Mouse (Mus musculus) adrenal gland, postnatal 10 days (tissue): ENCODE data around the gene Coa5. TPM values are rescaled to one million over a fixed set of nuclear protein-coding genes. Genes with fewer than 3 reads are reported as not detected.

Source experiments
- DNase-seq: peaks from one replicate; pipeline ENCODE4 v3.0.0; 2021; ENCODE audit warnings: mixed read lengths
- long read RNA-seq, 2 experiments: library from polyadenylated mRNA; stranded (forward); transcript quantifications; one replicate each; pipeline ENCODE4 v2.0.0; 2021
- total RNA-seq, 2 experiments: library from RNA; stranded (reverse); gene quantifications; 2 replicates each; pipeline ENCODE4 v1.2.3; 2021

Gene Coa5
- 100 to 1,000 TPM in 1 of 2 experiments, 10 to 100 TPM in 1; 85.2 to 102 TPM for total RNA-seq
- long read RNA-seq, experiment 1, transcript Coa5-201 (3 exons, 3,863 nt) = major isoform, 63 of 81 reads
- long read RNA-seq, experiment 1, partial matches to known transcripts = 0 of 81 reads
- long read RNA-seq, experiment 1, other reads (novel, unspliced or antisense) = 18 of 81 reads
- long read RNA-seq, experiment 2, transcript Coa5-201 (3 exons, 3,863 nt) = major isoform, 60 of 76 reads
- long read RNA-seq, experiment 2, partial matches to known transcripts = 1 of 76 reads
- long read RNA-seq, experiment 2, other reads (novel, unspliced or antisense) = 15 of 76 reads

- DNase-seq = peak; percentile 97
Measured at GRCm38 (mm10) chr1:37429366-37430296, at the start of gene Coa5, which contains the start of gene Unc50. TSS of gene Coa5 (minus strand) at chr1:37430103. TSS of gene Unc50 (plus strand) at chr1:37430139.

- DNase-seq = peak; percentile 23
Measured at GRCm38 (mm10) chr1:37479074-37479473, 49.2 kb upstream of the Coa5 start.

GRCm38 (mm10) chr1:37478416-37478815, 48.5 kb upstream of the Coa5 start:
- no peak for DNase-seq

GRCm38 (mm10) chr1:37477928-37478327, 48.0 kb upstream of the Coa5 start:
- no peak for DNase-seq

GRCm38 (mm10) chr1:37477250-37477649, 47.3 kb upstream of the Coa5 start:
- DNase-seq = no peak

- no peak for DNase-seq
Measured at GRCm38 (mm10) chr1:37475312-37475711, 45.4 kb upstream of the Coa5 start.

- DNase-seq = no peak
Measured at GRCm38 (mm10) chr1:37474634-37475190, 44.8 kb upstream of the Coa5 start.

- DNase-seq = no peak
Measured at GRCm38 (mm10) chr1:37474046-37474445, 44.1 kb upstream of the Coa5 start.

GRCm38 (mm10) chr1:37473251-37473650, 43.3 kb upstream of the Coa5 start:
- no peak for DNase-seq

- no peak for DNase-seq
Measured at GRCm38 (mm10) chr1:37471179-37472148, 41.6 kb upstream of the Coa5 start.

GRCm38 (mm10) chr1:37469007-37469406, 39.1 kb upstream of the Coa5 start:
- DNase-seq = no peak

- DNase-seq = no peak
Measured at GRCm38 (mm10) chr1:37467806-37468205, 37.9 kb upstream of the Coa5 start.

GRCm38 (mm10) chr1:37466322-37466995, 36.6 kb upstream of the Coa5 start:
- no peak for DNase-seq

- no peak for DNase-seq
Measured at GRCm38 (mm10) chr1:37464878-37465452, 35.1 kb upstream of the Coa5 start.

- no peak for DNase-seq
Measured at GRCm38 (mm10) chr1:37457546-37457945, 27.6 kb upstream of the Coa5 start.

- DNase-seq = no peak
Measured at GRCm38 (mm10) chr1:37451270-37451669, 21.4 kb upstream of the Coa5 start.

GRCm38 (mm10) chr1:37448361-37449095, 18.6 kb upstream of the Coa5 start:
- DNase-seq = peak; percentile 82

- no peak for DNase-seq
Measured at GRCm38 (mm10) chr1:37442848-37443835, 13.2 kb upstream of the Coa5 start.

GRCm38 (mm10) chr1:37436419-37436818, 6.5 kb upstream of the Coa5 start:
- no peak for DNase-seq
